Mouse (Mus musculus): Measurements from ENCODE around the gene Ccdc142.

Gene Ccdc142

DNA sequence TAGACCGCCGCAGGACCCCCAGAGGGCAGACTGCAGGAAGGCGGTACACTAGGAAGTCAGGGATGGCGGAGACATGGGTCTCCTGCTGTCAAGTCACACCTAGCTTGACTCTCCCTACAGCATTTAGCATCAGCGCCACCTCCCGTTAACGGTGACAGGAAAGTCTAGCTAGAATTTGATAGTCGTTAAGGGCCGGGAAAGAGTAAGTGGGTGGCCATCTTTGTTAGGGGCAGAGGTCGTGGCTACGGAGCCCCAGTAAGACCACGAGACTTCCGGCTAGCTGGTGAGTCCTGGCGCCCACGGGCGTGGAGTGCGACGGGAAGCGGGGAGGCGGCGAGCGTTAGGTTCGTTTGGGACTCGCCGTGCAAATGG, at the start of gene Ccdc142, which contains the start of gene Gm42688:
Gene Ccdc142, plus strand, starts transcription at position 286 of the 372 bp plus-strand sequence.
Gene Gm42688, plus strand, starts transcription at position 302 of the 372 bp plus-strand sequence.
- in situ Hi-C loops (cut with MboI, MseI): loop anchor here (5.0 to 10.0 kb wide), 2 partner anchors 189 to 357 kb away; no protein-coding TSS in a partner anchor

DNA sequence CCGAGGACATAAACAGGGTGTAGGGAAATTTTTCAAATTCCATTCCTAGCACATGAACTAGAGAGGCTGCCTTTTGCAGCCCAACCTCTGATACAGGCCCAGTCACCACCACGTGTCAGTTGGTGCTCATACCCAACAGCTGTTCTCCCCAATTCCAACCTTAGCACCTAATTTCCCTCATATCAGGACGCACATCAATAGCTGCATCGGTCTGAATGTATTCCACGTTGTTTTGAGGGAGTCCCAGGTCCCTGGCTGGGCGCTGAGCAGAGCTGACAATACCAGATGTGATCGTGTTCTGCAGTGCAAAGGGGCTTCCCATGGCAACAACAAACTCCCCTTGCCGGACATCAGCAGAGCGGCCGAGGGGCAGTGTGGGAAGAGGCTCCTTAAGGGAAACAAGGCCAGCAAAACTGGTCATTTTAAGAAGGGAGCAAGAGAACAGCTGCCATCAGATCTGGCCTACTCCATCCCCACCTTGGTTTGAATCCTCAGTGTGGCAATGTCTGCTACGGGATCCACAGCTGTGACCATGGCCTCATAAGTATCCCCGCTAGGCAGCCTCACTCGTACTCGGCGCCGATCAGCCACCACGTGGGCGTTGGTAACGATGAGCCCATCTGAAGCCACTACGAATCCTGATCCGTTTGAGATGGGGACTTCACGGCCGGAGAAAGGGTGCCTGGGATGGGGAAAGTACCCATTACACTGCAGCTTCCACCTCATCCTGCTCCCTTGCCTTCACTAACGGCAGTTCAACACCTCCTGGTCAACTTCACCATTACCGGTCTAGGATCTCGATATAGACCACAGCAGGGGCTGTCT, 48.1 kb upstream of the Ccdc142 start:
- in situ Hi-C loops (cut with MboI, MseI): loop anchor here (10.0 kb wide), 1 partner anchor 49 kb away; no protein-coding TSS in a partner anchor

DNA sequence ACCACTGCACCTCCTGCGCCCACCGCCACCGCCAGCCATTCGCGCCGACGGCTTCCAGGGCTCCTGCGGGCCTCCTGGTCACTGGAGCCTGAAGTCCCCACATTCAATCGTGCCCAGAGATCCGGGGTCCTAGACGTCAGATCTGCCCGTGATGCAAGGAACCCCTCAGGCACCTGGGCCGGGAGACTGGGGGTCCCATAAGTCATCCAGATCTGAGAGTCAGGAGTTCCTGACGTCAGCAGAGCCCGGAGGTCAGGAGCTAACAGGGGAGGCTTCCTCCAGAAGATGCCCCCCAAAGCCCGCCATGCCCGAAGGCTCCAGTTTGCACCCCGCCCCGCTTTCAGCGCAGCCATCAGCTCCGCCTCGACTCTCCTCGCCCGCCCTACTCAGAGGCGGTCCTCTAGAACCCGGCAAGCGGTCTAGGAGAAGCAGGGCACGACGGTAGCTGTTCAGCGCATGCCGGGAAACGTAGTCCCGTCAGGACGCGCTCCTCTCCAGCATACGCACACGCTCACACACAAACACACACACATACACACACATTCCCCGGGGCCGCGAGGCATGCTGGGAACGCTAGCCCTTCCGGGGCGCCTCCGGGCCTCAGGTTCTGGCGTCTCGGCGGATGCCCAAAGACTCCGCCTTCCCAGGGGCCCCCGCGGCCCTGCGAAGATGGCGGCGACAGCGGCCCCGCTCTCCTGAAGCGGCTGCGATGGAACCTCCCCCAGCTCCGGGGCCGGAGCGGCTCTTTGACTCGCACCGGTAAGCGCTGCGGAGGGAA, 47.1 kb upstream of the Ccdc142 start, which contains the start of gene Aup1:
Gene Aup1, plus strand, starts transcription at position 448 of the 778 bp plus-strand sequence.
- in situ Hi-C loops (cut with MboI, MseI): loop anchor here (10.0 kb wide), 1 partner anchor 49 kb away; no protein-coding TSS in a partner anchor

DNA sequence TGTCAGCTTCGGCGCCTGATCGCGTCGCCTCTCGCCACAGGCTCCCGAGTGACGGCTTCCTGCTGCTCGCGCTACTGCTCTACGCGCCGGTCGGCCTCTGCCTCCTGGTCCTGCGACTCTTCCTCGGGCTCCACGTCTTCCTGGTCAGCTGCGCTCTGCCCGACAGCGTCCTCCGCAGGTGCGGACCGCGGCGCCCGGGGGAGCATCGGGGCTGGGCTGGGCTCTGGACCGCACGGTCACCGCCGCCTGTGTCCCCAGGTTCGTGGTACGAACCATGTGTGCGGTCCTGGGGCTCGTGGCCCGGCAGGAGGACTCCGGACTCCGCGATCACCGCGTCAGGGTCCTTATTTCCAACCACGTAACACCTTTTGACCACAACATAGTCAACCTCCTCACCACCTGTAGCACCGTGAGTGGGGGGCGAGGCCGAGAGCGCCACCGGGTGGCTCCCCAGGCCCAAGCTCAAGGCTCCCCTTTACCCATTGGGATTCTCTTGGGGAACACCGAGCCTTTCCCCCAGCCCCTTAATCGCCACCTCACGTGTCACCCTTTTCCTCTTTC, 46.5 kb upstream of the Ccdc142 start, which contains the start of gene Htra2:
Gene Htra2, minus strand, starts transcription at position 403 of the 561 bp plus-strand sequence.
- in situ Hi-C loops (cut with MboI, MseI): loop anchor here (10.0 kb wide), 1 partner anchor 50 kb away; no protein-coding TSS in a partner anchor

DNA sequence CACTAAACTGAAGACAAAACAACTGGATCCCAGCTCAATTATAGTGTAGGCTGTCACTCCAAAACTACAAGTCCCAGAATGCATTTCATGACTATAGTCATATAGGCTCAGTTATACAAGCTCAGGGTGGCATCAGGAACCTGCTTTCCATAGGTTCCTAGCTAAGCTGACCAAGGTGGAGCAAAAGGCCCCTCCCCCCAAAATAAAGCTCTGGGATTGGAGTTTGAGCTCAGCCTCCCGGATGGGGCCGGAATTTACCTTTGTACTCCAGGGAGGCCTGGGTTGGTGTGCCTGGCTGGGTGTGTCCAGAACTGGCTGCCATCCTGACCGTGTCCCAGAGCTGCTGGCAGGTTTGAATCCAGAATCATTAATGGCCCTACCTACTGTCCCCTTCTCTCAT, 43.6 kb upstream of the Ccdc142 start, which contains the start of gene Dqx1:
Gene Dqx1, plus strand, starts transcription at position 55 of the 400 bp plus-strand sequence.
- in situ Hi-C loops (cut with MboI, MseI): loop anchor here (10.0 kb wide), 1 partner anchor 53 kb away; no protein-coding TSS in a partner anchor

DNA sequence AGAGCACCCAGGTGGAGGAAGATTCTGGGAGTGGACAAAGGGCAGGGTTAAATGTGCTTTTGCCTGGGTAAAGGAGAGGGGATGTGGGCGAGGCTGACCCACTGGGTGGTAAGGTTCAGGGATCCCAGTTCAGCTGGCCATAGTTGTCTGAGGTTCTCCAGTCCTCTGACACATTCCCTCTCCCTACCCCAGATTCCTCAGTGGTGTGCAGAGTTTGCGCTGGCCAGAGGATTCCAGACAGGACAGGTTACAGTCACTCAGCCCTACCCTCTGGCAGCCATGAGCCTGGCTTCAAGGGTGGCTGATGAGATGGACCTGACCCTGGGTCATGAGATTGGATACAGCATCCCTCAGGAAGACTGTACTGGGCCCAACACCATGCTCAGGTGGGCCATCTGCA, 42.7 kb upstream of the Ccdc142 start:
- in situ Hi-C loops (cut with MboI, MseI): loop anchor here (10.0 kb wide), 1 partner anchor 54 kb away; no protein-coding TSS in a partner anchor

DNA sequence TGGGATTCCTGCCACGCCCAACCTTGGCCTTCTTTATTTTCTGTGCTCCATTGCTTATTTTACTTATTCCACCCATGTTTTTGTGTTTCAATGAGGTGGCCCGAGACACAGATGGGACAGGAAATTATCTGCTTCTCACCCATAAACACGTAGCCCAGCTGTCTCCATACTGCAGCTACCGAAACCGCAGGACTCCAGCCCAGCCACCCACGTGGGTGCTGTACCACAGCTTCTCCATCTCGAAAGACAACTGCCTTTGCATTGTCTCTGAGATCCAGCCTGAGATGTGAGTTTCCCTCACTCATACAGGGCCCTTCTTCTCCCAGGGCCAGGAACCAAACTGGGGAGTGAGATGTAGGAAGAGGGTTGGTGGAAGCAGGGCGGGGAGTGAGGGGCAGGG, 35.4 kb upstream of the Ccdc142 start:
- in situ Hi-C loops (cut with MboI, MseI): no loop called here

DNA sequence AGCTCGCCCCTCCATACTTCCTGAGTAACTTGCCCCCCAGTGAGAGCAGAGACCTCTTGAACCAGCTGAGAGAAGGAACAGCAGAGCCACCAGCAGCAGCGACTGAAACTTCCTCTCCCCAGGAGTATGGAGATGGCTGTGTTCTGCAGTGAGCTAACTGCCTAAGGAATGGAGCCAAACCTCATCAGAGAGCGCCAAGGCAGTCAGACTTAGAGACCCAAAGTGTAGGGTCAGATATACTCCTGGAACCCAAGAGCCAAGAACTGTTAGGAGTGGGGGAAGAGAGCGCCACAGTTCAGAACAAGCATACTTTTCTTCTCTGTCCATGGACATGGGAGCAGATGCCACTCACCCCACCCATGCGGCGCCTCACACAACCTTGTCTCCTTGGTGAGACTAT, 35.0 kb upstream of the Ccdc142 start:
- in situ Hi-C loops (cut with MboI, MseI): no loop called here

DNA sequence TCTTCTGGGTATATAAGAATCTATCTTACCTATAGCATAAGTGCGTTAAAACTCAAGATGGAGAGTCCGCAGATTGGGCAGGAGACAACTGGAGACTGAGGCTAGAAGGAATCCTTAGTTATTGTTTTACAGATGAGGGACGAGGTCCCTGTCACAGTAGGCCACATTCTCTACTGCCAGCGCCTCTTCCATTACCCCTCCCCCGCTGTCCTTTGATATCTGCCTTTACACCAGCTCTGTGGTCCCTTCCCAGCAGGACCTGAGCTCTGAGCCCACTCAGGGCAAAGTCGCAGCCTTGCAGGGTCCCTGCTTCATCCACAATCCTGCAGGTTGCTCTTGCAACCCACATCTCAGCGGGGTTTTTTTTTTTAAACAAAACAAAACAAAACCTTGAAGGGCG, 33.2 kb upstream of the Ccdc142 start:
- in situ Hi-C loops (cut with MboI, MseI): no loop called here

DNA sequence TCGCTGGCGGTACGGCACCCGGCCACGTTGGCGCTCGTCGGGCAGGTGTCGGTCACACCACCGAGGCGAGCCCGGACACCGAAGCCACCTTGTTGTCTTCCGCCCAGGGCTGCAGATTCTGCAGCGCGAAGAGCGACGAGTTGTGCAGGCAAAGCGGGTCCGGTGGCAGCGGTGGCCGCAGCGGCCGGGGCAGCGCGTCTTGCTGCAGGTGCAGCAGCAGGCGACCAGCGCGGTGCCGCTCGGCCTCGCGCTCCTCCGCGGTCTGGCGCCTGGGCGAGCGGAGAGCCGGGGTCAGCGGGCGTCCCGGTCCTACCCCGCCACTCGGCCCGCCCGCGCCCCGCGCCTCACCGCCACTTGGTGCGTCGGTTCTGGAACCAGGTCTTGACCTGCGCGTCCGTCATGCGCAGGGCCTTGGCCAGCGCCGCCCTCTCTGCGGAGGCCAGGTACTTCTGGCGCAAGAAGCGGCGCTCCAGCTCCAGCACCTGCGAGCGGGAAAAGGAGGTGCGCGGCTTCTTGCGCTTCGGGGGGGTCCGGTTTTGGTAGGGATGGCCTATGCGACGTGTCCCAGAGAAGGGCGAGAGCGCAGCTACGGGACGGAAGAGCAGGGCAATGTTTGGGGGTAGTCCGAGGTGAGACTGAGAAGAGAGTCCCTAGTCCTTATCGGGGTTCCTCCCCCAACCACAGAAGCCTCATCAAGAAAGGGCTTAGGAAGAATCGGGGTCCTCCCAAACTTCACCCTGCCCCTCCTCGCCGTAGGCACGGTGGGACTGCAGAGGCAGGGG, 32.5 kb upstream of the Ccdc142 start:
- in situ Hi-C loops (cut with MboI, MseI): no loop called here

DNA sequence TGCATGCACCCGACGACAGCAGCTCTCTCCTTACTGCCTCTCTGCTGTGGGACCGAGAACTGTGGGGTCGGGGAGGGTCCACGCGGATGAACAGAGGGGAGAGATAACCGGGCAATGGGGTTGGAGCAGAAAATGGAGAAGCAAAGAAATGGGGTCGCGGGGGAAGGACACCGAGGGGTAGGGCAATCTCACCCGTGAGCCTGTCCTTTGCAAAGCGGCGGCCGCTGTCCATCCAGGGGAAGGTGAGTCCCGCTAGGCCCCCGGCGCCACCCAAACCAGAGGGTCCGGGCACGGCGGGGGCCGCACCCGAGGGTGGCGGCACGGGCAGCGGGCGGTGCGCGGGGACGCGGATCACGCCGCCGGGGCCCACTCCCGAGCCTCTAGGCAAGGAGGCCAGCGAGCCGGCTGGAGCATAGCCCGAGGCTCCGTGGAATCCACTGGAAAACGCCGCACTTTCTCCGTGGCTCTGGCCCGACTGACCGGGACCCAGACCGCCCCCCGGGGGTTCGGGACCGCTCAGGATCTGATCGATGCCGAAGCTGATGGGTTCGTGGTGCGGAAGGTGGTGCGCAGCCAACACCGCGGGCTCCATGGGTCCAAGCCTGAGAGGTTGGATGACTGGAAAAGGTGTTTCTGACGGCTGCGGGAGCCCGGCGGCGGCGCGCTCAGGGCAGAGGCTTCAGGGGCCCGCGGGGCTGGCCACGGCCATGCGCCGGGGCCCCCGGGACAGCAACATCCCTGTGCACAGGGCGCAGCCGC, 31.7 kb upstream of the Ccdc142 start:
- in situ Hi-C loops (cut with MboI, MseI): no loop called here

DNA sequence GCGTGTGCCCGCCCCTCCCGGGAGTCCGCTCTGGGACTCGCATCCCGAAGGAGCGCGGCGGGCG, 31.3 kb upstream of the Ccdc142 start, which contains the start of gene Tlx2:
Gene Tlx2, minus strand, starts transcription at position 47 of the 64 bp plus-strand sequence.
- in situ Hi-C loops (cut with MboI, MseI): no loop called here

DNA sequence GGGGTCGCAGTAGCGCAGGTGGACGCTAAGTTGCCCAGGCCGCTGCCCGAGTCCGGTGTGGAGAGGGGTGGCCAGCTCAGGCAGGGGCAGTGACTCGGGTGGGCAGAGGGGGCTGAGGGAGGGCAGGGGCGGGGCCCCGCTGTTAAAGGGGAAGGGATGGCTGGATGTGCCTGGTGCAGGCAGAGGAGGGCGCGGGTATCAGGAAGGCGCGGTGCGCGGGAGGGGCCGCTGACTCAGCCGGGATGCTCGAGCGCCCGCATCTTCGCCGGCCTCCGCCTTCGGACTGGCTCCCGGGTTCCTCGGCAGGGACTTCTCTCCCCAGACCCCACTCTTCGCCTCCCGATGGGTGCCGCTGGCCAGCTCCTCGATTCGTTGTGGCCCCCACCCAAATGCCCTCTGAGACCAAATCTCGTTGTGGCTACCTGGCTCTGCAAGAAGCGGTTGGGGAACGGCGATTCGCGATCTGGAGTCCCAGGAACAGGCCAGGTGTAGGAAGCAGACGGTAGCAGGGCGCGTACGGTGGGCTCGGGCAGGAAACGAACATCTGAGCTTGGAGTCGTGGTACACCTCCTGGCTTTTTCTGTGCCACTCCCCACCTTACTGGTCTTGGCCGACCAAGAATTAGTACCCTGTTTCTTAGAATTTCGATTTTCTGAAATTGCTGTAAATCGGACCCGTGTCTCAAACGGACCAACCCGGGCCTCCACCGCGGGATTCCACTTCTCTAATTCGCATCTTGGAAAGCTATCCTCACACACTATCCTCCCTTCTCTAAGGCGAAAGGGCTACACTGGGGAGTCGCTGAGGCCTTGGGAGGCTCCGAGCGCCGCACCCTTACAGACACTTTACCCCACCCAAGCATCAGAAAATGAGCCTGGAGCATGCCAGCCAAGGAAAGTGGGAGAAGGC, 30.8 kb upstream of the Ccdc142 start:
- in situ Hi-C loops (cut with MboI, MseI): no loop called here

DNA sequence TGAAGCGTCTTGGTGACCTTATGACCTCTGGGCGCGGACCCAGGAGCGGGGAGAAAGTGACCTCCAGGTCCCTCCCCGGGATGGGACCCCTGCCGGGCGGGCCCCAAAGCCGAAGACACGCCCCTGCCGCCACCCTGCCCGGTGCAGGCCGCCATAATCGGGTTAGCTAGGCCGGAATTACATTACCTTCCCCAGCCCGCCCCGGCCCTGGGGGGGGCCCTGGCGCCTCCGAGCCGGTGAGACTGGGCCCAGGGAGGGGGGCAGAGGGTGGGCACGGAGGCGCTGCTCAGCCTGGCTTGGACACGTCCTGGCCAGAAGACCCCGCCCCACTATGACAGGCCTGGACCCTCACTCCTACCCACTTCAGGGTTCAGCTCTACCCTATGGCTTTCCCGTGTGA, 30.2 kb upstream of the Ccdc142 start:
- in situ Hi-C loops (cut with MboI, MseI): no loop called here

DNA sequence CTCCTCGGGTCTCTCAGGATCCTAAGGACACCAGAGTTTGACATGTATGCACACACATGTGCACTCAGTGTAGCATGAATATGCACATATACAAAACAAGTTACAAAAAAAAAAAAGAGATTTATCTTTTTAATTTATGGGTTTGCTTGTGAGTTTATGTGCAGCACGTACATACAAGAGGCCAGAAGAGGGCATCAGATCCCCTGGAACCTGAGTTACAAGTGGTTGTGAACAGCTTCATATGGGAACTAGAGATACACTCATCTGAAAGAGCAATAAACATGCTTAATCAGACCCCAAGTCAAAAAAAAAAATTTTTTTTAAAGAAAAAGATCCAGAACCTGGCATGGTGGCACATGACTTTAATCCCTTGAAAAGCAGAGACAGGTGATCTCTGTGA, 26.4 kb upstream of the Ccdc142 start:
- in situ Hi-C loops (cut with MboI, MseI): no loop called here

DNA sequence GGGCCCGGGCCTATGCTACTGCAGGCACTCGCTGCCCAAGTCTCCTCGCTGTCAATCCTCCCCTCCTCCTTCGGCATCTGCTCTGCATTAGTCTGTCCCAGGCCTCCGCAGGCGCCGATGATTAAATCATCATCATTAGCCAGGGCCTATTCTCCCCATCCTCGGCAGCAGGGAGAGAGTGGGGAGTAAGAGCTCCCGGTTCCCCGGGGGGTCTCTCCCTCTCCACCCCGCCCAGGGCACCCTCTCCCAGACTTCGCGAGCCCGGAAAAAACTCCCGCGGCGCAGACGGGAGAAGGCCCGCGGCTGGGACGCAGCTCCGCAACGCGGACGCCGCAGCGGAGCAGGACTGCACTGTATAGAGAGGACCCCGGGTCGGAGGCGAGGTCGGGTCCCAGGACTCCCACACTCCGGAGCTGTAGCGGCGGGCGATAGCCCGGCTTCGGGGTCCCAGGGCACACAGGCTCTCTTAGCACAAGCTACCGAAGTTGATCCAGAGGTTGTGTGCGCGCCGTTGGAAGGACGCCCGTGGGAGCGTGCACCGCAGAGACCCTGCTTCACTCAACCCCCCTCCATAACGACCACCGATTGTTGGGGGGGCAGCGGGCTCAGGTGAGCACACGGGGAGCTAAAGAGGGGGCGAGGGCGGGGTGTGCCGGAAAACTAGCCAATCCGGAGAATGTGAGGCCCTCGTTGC, 23.6 kb upstream of the Ccdc142 start, which contains the start of gene Pcgf1:
Gene Pcgf1, plus strand, starts transcription at position 240 of the 694 bp plus-strand sequence.
- in situ Hi-C loops (cut with MboI, MseI): no loop called here

DNA sequence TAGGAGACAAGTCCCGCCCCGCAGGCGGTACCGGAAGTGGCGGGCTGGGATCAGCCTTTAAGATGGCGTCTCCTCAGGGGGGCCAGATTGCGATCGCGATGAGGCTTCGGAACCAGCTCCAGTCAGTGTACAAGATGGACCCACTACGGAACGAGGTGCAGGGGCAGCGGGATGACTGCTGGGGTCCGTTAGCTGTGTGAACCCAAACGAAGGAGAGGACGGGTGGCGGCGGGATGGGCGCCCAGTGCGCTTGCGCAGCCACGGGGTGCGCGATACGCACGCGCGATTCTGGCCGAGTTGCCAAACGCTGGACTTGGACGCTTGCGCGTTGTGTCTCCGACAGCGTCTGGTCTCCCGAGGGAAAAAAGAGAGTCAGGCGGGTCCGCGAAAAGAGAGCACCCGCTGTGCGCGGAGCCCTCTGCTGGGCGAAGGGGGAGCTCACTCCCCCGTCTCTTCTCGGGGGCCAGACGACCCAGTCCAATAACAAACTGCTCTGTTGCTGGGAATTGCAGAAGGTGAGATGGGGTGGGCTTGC, 23.0 kb upstream of the Ccdc142 start:
- in situ Hi-C loops (cut with MboI, MseI): no loop called here

DNA sequence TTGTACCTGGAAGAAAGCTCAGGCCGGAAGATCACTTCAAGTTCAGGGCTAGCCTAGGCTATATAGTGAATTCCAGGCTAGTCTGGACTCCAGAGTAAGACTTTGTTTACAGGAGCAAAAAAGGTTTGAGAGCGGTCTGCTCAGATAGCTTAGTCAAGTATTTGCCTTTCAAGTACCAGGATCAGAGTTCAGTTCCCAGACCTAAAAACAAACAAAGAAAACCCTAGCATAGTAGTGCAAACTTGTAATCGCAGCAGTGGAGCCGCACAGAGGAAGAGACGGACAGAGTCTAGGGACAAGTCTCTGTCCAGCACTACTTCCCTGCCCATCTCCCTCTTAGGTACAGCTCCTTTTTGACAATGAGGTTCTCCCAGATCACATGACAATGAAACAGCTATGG, 21.2 kb upstream of the Ccdc142 start:
- in situ Hi-C loops (cut with MboI, MseI): no loop called here

DNA sequence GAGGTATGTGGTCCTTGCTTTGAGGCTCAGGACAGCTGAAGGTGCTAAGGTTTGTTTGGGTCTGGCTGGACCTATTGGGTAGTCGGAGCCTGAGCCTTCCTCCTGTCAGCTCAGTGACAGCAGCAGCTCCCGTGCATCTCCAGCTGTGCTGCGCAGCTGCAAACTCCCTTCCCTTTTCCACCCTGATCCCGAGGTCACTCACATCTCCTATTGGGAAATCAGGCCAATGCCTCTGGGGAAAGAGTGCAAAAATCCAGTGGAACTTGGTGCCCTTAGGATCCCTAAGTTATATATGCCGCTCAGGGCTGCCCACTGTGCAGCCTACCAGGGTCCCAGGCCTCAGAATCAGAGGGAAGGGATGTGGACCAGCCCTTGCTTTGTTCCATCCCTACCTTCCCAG, 17.9 kb upstream of the Ccdc142 start:
- in situ Hi-C loops (cut with MboI, MseI): no loop called here
